Mouse (Mus musculus) lung, adult 2 months (tissue): Measurements from ENCODE around the gene Appl2.

Experiments used
- CTCF ChIP-seq: fragments of 200-500 bp; IDR thresholded peaks from 2 replicates; pipeline ENCODE4 v1.5.1; 2011; ENCODE audit warnings: mild to moderate bottlenecking, low read length, control low read depth; ENCODE audit not compliant: insufficient read depth
- POLR2A ChIP-seq: fragments of 200-500 bp; IDR thresholded peaks from 2 replicates; pipeline ENCODE4 v1.6.1; 2011; ENCODE audit warnings: low read depth, mild to moderate bottlenecking, control low read depth, low read length, borderline replicate concordance; ENCODE audit errors: extremely low read depth

DNA sequence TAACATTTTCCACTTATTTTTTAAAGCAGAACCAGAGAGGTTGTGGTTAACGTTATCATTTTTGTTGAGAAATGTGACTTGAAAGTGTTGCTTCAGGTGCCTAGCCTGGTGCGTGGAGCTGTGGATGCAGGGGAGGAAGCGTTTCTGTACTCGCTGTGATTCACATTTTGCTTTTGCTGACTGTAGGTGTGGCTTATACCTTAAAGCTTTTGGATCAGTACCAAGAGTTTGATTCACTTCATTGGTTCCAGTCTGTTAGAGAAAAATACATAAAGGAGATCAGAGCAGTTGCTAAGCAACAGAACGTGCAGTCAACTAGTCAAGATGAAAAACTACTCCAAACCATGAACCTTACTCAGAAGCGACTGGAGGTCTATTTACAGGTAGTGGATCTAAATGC is 57.7 kb downstream of the Appl2 start:
- TF ChIP-seq CTCF (no peak), POLR2A (no peak)
